Mouse (Mus musculus): ENCODE measurements at regions not wholly inside any gene's neighbourhood (a gene's known extent, or its start where the extent isn't known, plus 50 kb on each side); places are given as distances from the start of the nearest gene placed in this dataset.

DNA sequence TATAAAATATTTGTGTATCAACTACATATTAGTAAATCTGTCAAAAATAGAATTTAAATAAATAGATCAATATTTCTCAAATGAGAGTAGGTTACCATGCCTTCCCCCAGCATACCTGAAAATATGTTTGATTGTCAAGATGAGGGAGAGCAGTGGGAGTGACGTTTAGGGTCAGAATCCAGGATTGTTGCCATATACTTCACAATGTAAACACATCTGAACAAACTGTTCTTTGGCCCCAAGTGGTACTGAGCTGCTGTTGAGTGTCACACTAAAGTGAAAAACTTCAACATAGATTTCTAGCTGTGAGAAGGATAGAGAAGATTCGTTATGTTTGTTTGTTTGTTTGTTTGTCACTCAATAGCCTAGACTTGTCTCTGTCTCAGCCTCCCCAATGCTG is 75.1 kb upstream of the 5730522E02Rik start:
- WGBS (ENCODE audit: insufficient replicate concordance) = 36% methylated on average over 2 of the region's 2 CpGs
- H3K27ac ChIP-seq = no peak overlapping the region
- H3K4me2 ChIP-seq = no peak overlapping the region
- DNase-seq = no peak
- no peaks in the 10 kb centered on the region for H3K27me3 ChIP-seq
- H3K9me3 ChIP-seq (replicated peaks) = no peaks in the 10 kb centered on the region
- ATAC-seq (ENCODE audit: low read depth) = peak; percentile 57; the same call in 1 of the 2 replicates
- no peak overlapping the region for H3K4me3 ChIP-seq (replicated peaks)
- no peak overlapping the region for H3K9ac ChIP-seq
- no peaks in the 10 kb centered on the region for H3K4me1 ChIP-seq (replicated peaks)
- no peaks in the 10 kb centered on the region for H3K36me3 ChIP-seq

DNA sequence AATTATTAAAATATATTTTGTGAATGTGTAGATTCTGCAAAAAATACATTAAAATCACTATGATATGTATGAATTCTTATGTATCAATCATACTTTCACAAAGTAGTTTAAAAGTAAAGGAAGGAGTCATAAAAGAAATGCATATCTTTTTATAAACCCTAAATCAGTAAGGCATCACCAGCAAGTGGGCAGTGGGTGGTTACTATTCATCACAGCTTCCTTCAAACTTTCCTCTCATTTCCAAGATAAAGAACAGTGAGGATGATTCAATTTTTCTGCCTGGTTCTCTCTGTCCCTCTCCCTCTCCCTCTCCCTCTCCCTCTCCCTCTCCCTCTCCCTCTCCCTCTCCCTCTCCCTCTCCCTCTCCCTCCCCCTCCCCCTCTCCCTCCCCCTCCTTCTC is 86.7 kb upstream of the Fancl start:
- Histone ChIP-seq H3K4me3 (replicated peaks) (no peak overlapping the region), H3K4me2 (no peak overlapping the region), H3K27ac (no peak overlapping the region), H3K36me3 (no peaks in the 10 kb centered on the region), H3K9me3 (replicated peaks) (no peaks in the 10 kb centered on the region), H3K4me1 (replicated peaks) (no peaks in the 10 kb centered on the region), H3K27me3 (no peaks in the 10 kb centered on the region), H3K9ac (no peak overlapping the region)
- DNase-seq (no peak), ATAC-seq (ENCODE audit: low read depth) (no peak)

DNA sequence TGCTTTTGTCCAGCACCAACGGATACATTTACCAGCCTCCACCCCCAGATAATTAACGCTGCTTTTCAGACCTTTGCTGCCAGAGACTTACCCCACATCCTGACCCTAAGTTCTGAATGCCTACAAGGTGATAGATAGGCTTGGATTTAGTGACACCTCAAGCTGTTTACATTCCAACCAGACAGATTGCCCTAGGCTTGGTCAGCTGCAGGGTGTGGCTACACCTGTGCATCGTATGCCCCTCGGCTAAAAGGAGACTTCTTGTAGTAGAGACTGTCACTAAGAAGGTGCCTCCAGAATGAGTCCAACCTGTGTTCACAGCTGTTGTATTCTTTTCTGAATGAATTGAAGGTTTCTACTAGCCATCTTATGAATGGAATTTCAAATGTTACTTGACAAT is 78.4 kb upstream of the Fancl start:
- Histone ChIP-seq H3K4me2 (no peak overlapping the region), H3K36me3 (no peaks in the 10 kb centered on the region), H3K4me1 (replicated peaks) (no peaks in the 10 kb centered on the region), H3K4me3 (replicated peaks) (no peak overlapping the region), H3K27me3 (no peaks in the 10 kb centered on the region), H3K9me3 (replicated peaks) (no peaks in the 10 kb centered on the region), H3K27ac (no peak overlapping the region), H3K9ac (no peak overlapping the region)
- WGBS (ENCODE audit: insufficient replicate concordance) = 48% methylated on average over 4 of the region's 4 CpGs
- no peak for DNase-seq
- no peak for ATAC-seq (ENCODE audit: low read depth)

DNA sequence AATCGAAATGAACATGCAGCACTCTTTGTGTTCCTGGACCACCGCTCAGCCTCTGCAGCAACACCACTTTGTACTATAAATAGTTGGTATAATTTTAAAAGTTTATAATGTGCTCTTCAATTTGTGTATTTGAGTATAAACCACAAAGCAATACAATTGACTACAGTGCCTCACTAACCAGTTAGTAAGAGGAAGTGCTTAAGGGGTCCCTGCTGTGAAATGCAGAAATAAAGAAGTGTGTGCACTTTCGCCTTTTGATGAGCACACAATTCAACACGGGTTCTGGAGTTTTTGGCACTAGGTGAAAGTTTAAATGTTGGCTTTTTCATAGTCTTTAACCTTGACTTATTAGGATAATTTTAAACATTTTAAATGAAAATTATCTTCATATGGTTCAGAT is 54.7 kb upstream of the Fancl start:
- WGBS (ENCODE audit: insufficient replicate concordance) = 65% methylated on average over 4 of the region's 4 CpGs
- H3K4me2 ChIP-seq = no peak overlapping the region
- ATAC-seq (ENCODE audit: low read depth) = no peak

More for the DNA sequence above, 54.7 kb upstream of the Fancl start:
- H3K9ac ChIP-seq = no peak overlapping the region
- no peak overlapping the region for H3K27ac ChIP-seq
- H3K36me3 ChIP-seq = no peaks in the 10 kb centered on the region
- H3K27me3 ChIP-seq = no peaks in the 10 kb centered on the region
- no peaks in the 10 kb centered on the region for H3K4me1 ChIP-seq (replicated peaks)
- DNase-seq = no peak
- H3K4me3 ChIP-seq (replicated peaks) = no peak overlapping the region
- no peaks in the 10 kb centered on the region for H3K9me3 ChIP-seq (replicated peaks)

Measured in liver, embryonic 13.5 days (tissue).